Mouse (Mus musculus) embryo, embryonic 11.5 days (tissue): ENCODE results near the gene Gm5936.
"Not testable (repeated sequence)": the region's sequence is repeated elsewhere in the genome, so short reads cannot be mapped to it uniquely, and the experiment has no call there.

Experiments
- DNase-seq: peaks from one replicate; pipeline ENCODE4 v3.0.0-alpha.2; 2012; ENCODE audit warnings: low read depth, low spot score

The Gm5936 gene

GRCm38 (mm10) chrX:74836842-74837522, at the start of gene Gm5936:
TSS of gene Gm5936 (plus strand) at chrX:74837196.
- not testable (repeated sequence) for DNase-seq

DNA sequence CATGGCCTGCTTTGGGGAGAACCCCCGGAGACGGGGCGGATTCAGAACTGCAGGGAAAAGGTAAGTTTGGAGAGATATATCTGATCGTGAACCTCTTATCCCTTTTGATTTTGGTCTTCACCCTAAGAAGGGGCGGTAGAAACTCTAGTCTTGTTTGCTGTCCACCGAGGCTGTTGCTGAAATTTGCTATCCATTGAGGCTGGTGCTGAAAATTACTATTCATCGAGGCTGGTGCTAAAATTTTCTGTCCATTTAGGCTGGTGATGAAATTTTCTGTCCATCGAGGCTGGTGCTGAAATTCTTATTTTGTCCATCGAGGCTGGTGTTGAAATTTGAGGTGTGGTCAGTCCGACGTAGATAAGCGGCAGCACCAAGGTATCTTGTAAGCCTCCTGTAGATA, 19.1 kb downstream of the Gm5936 start:
- not testable (repeated sequence) for DNase-seq

DNA sequence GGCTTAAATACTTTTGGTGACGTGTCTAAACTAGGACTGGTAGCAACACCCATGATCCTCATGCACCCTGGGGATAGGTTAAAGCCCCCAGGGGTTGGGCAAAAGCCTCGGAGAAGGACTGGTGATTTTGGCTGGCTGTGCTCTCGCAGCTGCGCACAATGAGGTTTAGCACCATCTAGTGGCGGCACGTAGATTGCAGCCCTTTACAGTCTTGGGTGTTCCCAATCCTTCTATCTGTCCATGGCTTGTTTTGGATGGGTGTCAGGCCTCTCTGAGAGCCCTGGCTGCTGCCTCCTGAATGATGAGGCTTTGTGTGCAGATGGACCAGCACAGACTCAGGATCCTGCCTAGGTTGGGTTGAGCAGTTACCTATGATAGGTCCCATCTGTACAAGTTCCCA, 43.1 kb downstream of the Gm5936 start:
- DNase-seq, result not testable (repeated sequence)
